7 mouse cellular contexts compared by ENCODE assay signal in the genomic region with DNA sequence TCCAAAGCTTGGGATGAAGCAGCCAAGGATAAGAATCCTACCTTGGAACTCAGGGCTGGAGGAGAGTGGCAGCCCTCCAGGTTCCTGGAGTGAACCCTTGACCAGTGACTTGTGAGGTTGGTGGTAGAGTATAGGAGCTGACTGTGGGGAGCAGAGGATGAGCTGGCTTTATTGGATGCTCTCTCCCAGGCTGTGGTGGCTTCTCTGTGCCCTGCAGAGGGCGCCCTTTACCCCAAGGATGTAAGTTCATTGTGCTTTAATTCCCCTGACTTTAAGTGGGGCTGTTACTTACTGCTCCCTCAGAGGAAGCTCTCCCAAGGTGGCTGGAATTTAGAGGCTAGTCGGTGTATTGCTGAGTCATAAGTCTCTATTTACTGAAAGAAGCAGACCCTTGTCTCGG. TPM values are rescaled to one million over a fixed set of nuclear protein-coding genes. Genes with fewer than 3 reads are reported as not detected.
DNase-seq lines count a peak whose midpoint lies in the region; ATAC-seq and TF ChIP-seq lines count a peak whose summit lies in the region.

No protein-coding gene starts in this region.

- H3K4me3 ChIP-seq in ES-Bruce4 (ENCODE audit: low read depth, low read length), result no peak overlapping the region
- no peak overlapping the region for H3K4me3 ChIP-seq in stomach, postnatal 0 days (ENCODE audit: low read depth, low read length)

- no peaks in the 10 kb centered on the region for H3K36me3 ChIP-seq in ES-Bruce4 (ENCODE audit: control insufficient read depth, insufficient read depth, low read length, poor library complexity, severe bottlenecking)
- no peaks in the 10 kb centered on the region for H3K36me3 ChIP-seq in stomach, postnatal 0 days (ENCODE audit: control insufficient read depth, insufficient read depth, low read length)

- H3K9me3 ChIP-seq in ES-Bruce4 (replicated peaks; ENCODE audit: control insufficient read depth, insufficient read depth, low read length, poor library complexity, severe bottlenecking), result no peaks in the 10 kb centered on the region
- H3K9me3 ChIP-seq in stomach, postnatal 0 days (ENCODE audit: control insufficient read depth, low read length), result no peaks in the 10 kb centered on the region

- DNase-seq in cerebellum, postnatal 36 days, result peak; percentile 52 to 54
- peak; percentile 68 to 77 for DNase-seq in heart, postnatal 10 days
- DNase-seq in left cerebral cortex, adult 18-20 months (ENCODE audit: low spot score in 2 of 2), result peak; percentile 44 to 60
- DNase-seq in naive thymus-derived CD4-positive, alpha-beta T cell, adult 2 months (ENCODE audit: low read depth), result peak; percentile 94
- DNase-seq in stomach, postnatal 0 days (ENCODE audit: low spot score), result peak; percentile 72

- no peak overlapping the region for H3K9ac ChIP-seq in ES-Bruce4 (ENCODE audit: low read depth, poor library complexity, severe bottlenecking)
- H3K9ac ChIP-seq in stomach, postnatal 0 days (ENCODE audit: low read length), result no peak overlapping the region

- no peak for TF ChIP-seq POLR2A in ES-Bruce4 (IDR thresholded peaks at IDR 0.05; ENCODE audit: insufficient read depth, low read length)

- no peak overlapping the region for H3K4me2 ChIP-seq in stomach, postnatal 0 days (replicated peaks; ENCODE audit: low read depth)

- no peaks in the 10 kb centered on the region for H3K27me3 ChIP-seq in ES-Bruce4 (ENCODE audit: control insufficient read depth, insufficient read depth, low read length, poor library complexity, severe bottlenecking)
- no peaks in the 10 kb centered on the region for H3K27me3 ChIP-seq in stomach, postnatal 0 days (ENCODE audit: control insufficient read depth, insufficient read depth, low read length)

- ATAC-seq in activated CD4-positive, CD25-positive, alpha-beta regulatory T cell, adult 4 months, result peak; percentile 88
- peak; percentile 73 for ATAC-seq in stomach, postnatal 0 days (ENCODE audit: low FRiP score, low TSS enrichment)

- WGBS in stomach, postnatal 0 days, result 22% methylated on average over 3 of the region's 3 CpGs

- no peak overlapping the region for H3K27ac ChIP-seq in ES-Bruce4 (ENCODE audit: insufficient read depth, low read length)
- H3K27ac ChIP-seq in stomach, postnatal 0 days (replicated peaks), result no peak overlapping the region

- intact Hi-C loops in heart, postnatal 10 days (cut with DNase I), result loop anchor here (1.0 kb wide), 1 partner anchor 144 kb away; no protein-coding TSS in a partner anchor

- TF ChIP-seq EP300 in ES-Bruce4 (IDR thresholded peaks at IDR 0.05; ENCODE audit: insufficient read depth, low read depth, low read length), result no peak
- no peak for TF ChIP-seq EP300 in stomach, postnatal 0 days (optimal IDR thresholded peaks at IDR 0.05)

- H3K4me1 ChIP-seq in ES-Bruce4 (ENCODE audit: control insufficient read depth, insufficient read depth, low read length), result no peaks in the 10 kb centered on the region
- H3K4me1 ChIP-seq in stomach, postnatal 0 days (replicated peaks; ENCODE audit: control insufficient read depth, insufficient read depth), result 0 out of 2 replicates have a peak, but pooled peaks cover 4% of the 10 kb centered on the region

- TF ChIP-seq CTCF in ES-Bruce4 (IDR thresholded peaks at IDR 0.05; ENCODE audit: low read depth, low read length), result peak; percentile 91
- TF ChIP-seq CTCF in stomach, postnatal 0 days (IDR thresholded peaks at IDR 0.05; ENCODE audit: low read depth), result peak; percentile 82

RNA-seq across cellular contexts. Expression of gene Evl, which starts 58.6 kb away (rescaled TPM):
- polyA plus RNA-seq in ES-Bruce4 (2011; ENCODE audit: insufficient read depth, insufficient read length, low read depth, missing spikeins), result 40.5 and 48.2 TPM in 2 replicates
- polyA plus RNA-seq in activated CD4-positive, CD25-positive, alpha-beta regulatory T cell, adult 4 months (2017; shearing (Covaris generic)), result 100 to 1,000 TPM; 212 to 251 TPM
- 100 to 1,000 TPM; 116 to 118 TPM for total RNA-seq in heart, postnatal 10 days (2021)
- 100 to 1,000 TPM; 241 to 261 TPM for total RNA-seq in left cerebral cortex, adult 18-20 months (2021)
- polyA plus RNA-seq in stomach, postnatal 0 days (2015; fragmentation: Nextera tagmentation; extraction: Ambion mirVana), result 27.8 and 31.3 TPM in 2 replicates
